Mouse (Mus musculus): ENCODE measurements at regions not wholly inside any gene's neighbourhood (a gene's known extent, or its start where the extent isn't known, plus 50 kb on each side); places are given as distances from the start of the nearest gene placed in this dataset.
"Not testable (repeated sequence)": the region's sequence is repeated elsewhere in the genome, so short reads cannot be mapped to it uniquely, and the experiment has no call there.

- intact Hi-C loops (cut with DNase I) = no loop called here
- DNase-seq = no peak
Measured at GRCm38 (mm10) chr4:124398354-124398753, 212.2 kb downstream of the 3100002H09Rik start.

- intact Hi-C loops (cut with DNase I) = no loop called here
- DNase-seq = no peak
Measured at GRCm38 (mm10) chr4:124396566-124397283, 213.9 kb downstream of the 3100002H09Rik start.

- DNase-seq = no peak
- intact Hi-C loops (cut with DNase I) = no loop called here
Measured at GRCm38 (mm10) chr4:124395966-124396395, 214.6 kb downstream of the 3100002H09Rik start.

GRCm38 (mm10) chr4:124395069-124395965, 215.3 kb downstream of the 3100002H09Rik start:
- intact Hi-C loops (cut with DNase I) = no loop called here
- no peak for DNase-seq

GRCm38 (mm10) chr4:124393595-124393994, 217.0 kb downstream of the 3100002H09Rik start:
- intact Hi-C loops (cut with DNase I) = no loop called here
- DNase-seq = no peak

- intact Hi-C loops (cut with DNase I) = no loop called here
- no peak for DNase-seq
Measured at GRCm38 (mm10) chr4:124389067-124389466, 221.5 kb downstream of the 3100002H09Rik start.

- intact Hi-C loops (cut with DNase I) = no loop called here
- no peak for DNase-seq
Measured at GRCm38 (mm10) chr4:124385106-124386055, 225.2 kb downstream of the 3100002H09Rik start.

- intact Hi-C loops (cut with DNase I) = no loop called here
- no peak for DNase-seq
Measured at GRCm38 (mm10) chr4:124376504-124376903, 234.1 kb downstream of the 3100002H09Rik start.

- intact Hi-C loops (cut with DNase I) = no loop called here
- DNase-seq = no peak
Measured at GRCm38 (mm10) chr4:124375581-124375980, 235.0 kb downstream of the 3100002H09Rik start.

GRCm38 (mm10) chr4:124368831-124369230, 241.8 kb downstream of the 3100002H09Rik start:
- no peak for DNase-seq
- intact Hi-C loops (cut with DNase I) = no loop called here

- intact Hi-C loops (cut with DNase I) = no loop called here
- DNase-seq = no peak
Measured at GRCm38 (mm10) chr4:124368085-124368484, 242.5 kb downstream of the 3100002H09Rik start.

- intact Hi-C loops (cut with DNase I) = no loop called here
- no peak for DNase-seq
Measured at GRCm38 (mm10) chr4:124360578-124360908, 250.1 kb downstream of the 3100002H09Rik start.

- intact Hi-C loops (cut with DNase I) = no loop called here
Measured at GRCm38 (mm10) chr4:124359707-124360577, 250.7 kb downstream of the 3100002H09Rik start.

GRCm38 (mm10) chr4:124358456-124358855, 252.1 kb downstream of the 3100002H09Rik start:
- DNase-seq; intact Hi-C loops (cut with DNase I): not testable (repeated sequence)

More at GRCm38 (mm10) chr4:124359707-124360577, 250.7 kb downstream of the 3100002H09Rik start:
- DNase-seq = no peak

- intact Hi-C loops (cut with DNase I) = no loop called here
- DNase-seq = no peak
Measured at GRCm38 (mm10) chr4:124350361-124350760, 260.2 kb downstream of the 3100002H09Rik start.

- DNase-seq = no peak
- intact Hi-C loops (cut with DNase I) = no loop called here
Measured at GRCm38 (mm10) chr4:124349610-124350295, 260.9 kb downstream of the 3100002H09Rik start.

- intact Hi-C loops (cut with DNase I) = no loop called here
- no peak for DNase-seq
Measured at GRCm38 (mm10) chr4:124349055-124349454, 261.5 kb downstream of the 3100002H09Rik start.

- no peak for DNase-seq
- intact Hi-C loops (cut with DNase I) = no loop called here
Measured at GRCm38 (mm10) chr4:124340073-124340472, 270.5 kb downstream of the 3100002H09Rik start.

- DNase-seq = no peak
- intact Hi-C loops (cut with DNase I) = no loop called here
Measured at GRCm38 (mm10) chr4:124335726-124336125, 274.9 kb downstream of the 3100002H09Rik start.
